Mouse (Mus musculus): ENCODE results near the gene Thoc2.
"Not testable (repeated sequence)": the region's sequence is repeated elsewhere in the genome, so short reads cannot be mapped to it uniquely, and the experiment has no call there.

Gene Thoc2

DNA sequence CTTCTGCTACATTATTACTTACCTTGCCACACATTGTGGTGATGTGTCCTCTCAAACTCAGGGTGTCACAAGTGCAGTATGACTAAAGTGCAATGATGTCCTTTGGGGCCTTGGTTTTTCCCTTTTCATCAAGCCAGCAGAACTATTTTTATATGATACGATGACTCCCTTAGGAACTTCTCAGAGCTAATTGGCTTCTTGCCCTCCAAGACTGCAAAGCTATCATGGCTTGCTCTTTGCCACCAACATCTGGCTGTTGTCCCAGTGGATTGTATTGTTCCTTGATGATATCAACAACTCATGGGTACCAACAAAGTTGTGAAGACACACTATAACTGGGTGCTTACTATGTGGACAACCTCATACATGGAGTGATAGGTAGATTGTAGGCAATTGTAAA is at the start of gene Thoc2:
Thoc2 (minus strand) TSS at position 101 of the 400 bp plus-strand sequence.
- no peak for DNase-seq (ENCODE audit: low spot score in 2 of 2)

DNA sequence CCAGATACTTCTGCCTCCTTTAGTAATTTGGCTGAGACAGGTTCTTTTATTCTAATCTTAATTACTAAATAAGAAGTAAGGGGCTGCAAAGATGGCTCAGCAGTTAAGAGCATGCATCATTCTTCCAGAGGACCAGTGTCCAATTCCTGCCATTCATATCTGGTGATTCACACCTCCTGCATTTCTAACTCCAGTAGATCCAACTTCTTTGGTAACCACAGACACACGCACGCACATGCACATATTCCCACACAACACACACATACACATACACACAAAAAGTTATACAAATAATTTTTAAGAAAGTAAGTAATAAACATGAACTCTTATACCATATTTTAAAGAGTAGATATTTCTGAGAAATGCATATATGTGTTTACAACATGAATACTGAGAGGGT is 49.6 kb upstream of the Thoc2 start:
- no peak for DNase-seq (ENCODE audit: low spot score in 2 of 2)

DNA sequence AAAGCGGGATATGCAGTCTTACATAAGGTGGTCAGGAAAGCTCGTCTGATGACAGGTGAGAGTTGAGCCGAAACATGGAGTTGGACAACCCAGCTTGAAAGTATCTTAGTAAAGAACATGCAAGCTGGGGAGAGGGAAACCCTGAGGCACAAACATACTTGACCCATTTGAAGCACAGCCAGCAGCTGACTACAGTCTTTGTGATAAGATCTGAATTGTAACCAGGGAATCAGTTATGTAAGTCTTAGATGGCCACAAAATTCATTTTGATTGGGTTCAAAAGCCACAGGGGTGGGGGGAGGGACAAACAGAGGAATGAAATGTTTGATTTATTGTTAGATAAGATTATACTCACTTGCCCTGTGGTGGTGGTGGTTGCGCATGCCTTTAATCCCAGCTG is 48.9 kb upstream of the Thoc2 start:
- DNase-seq (ENCODE audit: low spot score in 2 of 2), result no peak

DNA sequence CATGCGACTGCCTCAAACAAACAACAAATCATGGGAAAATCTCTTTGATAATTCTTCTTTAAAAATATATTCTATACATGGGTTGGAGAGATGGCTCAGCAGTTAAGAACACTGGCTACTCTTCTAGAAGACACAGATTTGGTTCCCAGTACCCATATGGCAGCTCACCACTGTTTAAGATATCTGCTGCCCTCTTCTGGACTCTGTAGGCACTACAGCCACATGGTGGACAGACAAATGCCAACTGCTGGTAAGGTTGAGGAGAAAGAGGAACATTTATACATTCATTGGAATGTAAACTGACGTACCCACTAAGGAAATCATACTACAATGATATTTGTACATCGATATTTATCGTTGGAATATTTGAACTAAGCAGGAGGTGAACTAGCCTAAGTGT is 36.7 kb upstream of the Thoc2 start:
- peak; percentile 8 to 33 for DNase-seq (ENCODE audit: low spot score in 2 of 2)

DNA sequence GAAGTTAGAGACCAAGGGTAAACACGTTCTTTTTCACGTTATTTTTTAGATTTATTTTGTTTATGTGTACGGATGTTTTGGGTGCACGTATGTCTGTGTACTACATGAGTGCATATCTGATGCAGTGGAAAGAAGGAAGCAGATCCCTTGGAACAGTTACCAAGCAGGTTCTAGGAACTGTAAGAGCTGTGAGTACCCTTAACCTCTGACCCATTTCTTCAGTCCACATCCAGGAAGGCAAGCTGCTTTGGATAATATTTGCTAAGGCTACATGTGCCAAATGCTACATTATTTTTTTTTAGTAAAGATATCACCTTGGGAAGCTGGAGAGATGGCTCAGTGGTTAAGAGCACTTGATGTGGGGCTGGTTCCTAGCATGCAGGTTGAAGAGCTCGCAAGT is 21.4 kb upstream of the Thoc2 start:
- DNase-seq (ENCODE audit: low spot score in 2 of 2), result no peak

DNA sequence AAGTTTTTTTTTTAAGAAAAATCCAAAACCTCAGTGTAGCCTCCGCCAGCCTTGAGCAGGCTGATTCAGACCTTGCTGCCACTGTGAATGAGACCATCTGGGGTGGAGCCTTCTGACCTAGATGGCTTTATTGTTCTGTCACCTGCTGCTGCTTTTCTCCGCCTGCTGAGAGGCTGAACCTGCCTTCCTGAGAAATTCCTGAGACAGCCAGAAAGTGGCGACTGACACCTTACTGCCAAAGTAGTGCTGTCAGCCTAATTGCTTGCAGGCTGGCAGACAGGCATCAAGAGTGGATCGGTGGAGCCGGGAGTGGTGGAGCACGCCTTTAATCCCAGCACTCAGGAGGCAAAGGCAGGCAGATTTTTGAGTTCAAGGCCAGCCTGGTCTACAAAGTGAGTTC is 11.3 kb upstream of the Thoc2 start:
- DNase-seq (ENCODE audit: low spot score in 2 of 2), result not testable (repeated sequence)

DNA sequence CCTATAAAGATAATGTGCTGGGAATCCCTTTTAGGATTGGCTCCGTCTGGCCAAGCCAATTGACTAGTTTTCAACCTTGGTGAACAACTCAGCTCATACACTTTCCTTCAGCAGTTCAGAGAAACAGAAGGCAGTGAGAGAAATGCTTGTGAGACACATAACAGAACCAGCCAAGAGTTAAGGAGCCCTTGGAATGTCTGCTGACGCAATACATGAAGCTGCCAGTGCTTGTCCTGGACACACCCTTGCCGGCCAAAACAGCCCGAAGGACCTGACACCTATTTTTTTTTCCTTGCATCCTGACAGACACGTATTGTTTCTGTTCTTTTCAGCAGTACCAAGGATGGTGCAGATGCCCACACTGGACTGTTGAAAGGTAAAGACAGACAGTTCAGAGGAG is 4.2 kb upstream of the Thoc2 start:
- no peak for DNase-seq (ENCODE audit: low spot score in 2 of 2)

DNA sequence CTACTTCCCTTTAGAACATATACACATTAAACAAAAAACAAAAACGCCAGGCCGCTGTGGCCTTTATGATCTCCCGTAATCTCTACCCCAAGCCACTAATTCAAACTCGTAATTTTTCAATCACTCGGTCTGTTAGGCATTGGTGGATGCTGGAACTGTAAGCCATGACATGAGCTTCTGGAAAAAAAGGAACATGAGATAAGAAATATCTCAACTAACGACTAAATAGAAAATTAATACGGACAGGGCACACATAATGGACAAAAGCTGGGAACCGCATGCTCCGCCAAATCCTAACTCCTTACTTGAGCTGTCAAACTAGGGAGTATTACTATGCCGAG is 8.4 kb downstream of the Thoc2 start:
- no peak for DNase-seq (ENCODE audit: low spot score in 2 of 2)

DNA sequence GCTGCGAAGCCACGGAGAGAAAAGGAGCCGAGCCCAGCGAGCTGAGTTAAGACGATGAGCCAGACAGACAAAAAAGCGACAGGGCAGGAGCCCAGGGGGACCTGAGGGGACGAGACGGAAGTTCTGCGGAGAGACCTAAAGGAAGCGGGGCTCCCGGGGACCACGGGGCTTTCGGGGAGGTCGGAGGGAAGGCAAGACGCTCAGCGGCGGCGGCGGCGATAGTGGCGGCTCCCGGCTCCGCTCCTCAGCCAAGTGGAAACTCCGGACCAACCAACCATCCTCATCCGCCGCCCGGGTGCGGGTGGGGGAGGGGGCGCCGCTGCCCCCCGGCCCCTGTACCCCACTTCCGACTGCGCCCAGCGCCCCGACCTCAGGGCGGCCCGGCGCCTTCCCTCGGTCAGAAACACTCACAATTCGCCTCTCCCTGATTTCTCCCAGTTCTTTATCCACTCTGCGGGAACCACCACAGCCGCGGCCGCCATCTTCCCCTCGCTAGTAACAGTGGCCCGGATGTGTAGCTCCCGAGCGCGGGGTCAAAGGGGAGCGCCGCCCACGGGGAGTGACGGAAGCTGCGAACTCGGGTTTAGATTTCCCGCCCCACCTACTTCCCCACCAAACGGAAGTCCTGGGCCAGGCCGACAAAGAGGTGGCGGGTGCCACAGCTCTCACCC is 8.9 kb downstream of the Thoc2 start:
- DNase-seq (ENCODE audit: low spot score in 2 of 2), result peak; percentile 71 to 83

DNA sequence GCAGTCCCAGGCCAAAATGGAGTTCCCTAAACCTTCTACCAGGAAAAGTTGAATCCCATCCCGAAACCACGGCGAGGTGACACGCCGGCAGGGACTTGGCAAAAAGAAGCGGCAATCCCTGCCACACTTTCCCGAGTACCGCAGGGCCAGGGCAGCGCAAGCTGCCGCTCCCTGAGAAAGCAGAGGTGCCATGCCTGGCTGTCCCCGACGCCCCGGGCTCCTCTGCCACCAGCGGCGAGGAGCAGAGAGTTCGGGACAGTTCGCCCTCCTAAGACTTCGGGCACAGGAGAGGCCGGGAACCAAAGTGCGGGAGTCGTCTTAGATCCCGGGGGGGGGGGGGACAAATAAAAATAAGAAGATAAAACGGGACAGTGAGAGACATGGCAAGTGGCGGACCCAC is 9.5 kb downstream of the Thoc2 start:
- peak in 1 of 2 experiments; percentile 5 for DNase-seq (ENCODE audit: low spot score in 2 of 2)

DNA sequence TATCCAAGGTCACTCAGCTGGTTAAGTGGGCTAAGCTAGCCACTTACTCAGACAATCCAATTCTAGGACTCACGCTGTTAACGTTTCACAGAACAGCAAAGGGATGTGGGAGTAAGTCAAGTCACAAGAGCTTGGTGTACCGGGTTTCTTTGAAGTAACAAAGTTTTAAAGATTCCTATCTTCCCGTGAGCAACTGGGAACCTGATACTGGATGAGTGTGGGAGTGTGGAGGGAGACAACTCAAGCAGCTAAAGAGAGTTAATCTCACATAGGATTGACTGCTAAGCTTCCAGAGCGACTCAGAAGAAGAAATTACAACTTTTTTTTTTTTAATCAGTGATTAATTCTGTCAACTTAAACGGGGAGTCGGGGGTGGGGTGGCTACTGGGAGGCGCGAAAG is 10.0 kb downstream of the Thoc2 start:
- no peak for DNase-seq (ENCODE audit: low spot score in 2 of 2)

DNA sequence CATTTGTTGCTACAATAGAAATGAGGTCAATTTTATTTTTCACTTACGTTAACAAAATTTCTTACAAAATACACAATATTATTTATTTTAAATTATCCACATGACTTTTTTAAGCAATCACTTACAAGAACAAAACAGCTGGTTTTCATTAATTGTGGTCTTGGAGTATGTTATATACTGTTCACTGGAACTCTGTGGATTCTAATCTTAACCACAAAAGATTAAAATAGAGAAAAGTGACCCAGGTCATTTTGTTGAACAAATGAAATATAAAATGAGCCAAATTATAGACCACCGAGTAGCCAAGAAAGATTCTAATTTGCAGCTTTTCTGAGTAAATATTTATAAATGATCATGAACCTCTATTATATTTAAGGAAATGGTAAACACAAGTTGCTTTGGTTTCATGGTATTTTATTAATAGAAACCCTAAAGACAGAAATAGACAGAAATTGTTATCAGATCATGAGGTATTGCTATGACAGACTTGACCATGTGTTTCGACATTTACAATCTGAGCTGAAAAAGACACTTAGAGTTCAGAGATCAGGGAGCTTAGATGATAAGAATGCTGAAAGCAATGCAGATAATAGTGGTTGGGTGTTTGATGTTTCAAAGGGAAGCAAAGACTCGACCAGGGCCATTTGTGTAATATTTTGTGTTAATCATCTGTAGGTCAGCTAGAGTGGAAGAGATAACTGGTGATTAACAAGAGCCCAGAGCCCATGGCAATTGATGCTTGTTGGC is 35.5 kb downstream of the Thoc2 start:
- DNase-seq (ENCODE audit: low spot score in 2 of 2), result no peak

DNA sequence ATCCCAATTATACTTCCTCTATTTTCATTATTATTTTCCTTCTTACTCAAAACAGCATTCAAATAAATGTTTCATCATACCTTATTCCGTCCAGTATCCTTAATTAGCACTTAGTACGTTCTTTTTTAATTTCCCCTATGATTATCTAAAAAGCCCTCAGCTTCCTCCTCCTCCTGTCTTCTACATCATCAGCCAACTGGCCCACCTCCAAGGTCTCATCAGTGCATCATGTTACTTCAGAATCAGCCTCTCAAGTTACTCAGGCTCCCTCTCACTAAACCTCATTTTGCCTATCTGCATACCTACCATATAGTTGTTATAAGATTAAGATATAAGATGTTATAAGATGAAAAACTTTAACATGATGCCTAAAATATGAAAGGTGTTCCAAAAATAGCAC is 43.9 kb downstream of the Thoc2 start:
- DNase-seq (ENCODE audit: low spot score in 2 of 2), result no peak

DNA sequence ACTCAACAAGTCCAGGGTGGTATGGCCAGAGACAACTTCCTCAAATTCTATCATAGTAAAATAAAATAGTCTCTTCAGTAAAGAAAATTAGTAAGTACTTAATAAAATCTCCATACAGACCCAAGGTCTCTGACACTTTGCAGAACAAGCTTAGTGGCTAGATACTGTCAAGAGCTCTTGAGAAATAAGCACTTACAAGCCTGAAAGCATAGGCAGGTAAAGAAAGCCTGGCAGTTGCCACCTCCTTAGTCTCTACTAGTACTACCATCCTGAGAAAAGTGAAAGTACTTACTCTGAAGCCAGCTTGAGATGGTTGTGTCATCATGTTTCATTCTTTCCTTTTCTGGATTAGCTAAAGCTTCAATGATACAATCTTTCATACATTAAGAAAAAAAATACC is 82.7 kb downstream of the Thoc2 start:
- no peak for DNase-seq (ENCODE audit: low spot score in 2 of 2)

DNA sequence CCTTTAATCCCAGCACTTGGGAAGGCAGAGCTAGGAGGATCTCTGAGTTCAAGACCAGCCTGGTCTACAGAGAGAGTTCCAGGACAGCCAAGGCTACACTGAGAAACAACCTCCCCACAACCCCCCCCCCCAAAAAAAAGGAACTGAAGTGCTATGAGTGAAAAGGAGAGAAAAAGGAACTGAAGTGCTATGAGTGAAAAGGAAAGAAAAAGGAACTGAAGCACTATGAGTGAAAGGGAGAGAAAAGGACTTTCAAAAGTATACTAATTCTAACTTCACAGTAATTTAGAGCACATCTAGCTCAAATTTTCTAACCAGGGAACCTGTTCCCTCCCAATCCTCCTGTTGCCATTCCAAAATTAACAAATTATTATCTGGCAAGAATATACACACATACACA is 114.9 kb downstream of the Thoc2 start:
- no peak for DNase-seq (ENCODE audit: low spot score in 2 of 2)

DNA sequence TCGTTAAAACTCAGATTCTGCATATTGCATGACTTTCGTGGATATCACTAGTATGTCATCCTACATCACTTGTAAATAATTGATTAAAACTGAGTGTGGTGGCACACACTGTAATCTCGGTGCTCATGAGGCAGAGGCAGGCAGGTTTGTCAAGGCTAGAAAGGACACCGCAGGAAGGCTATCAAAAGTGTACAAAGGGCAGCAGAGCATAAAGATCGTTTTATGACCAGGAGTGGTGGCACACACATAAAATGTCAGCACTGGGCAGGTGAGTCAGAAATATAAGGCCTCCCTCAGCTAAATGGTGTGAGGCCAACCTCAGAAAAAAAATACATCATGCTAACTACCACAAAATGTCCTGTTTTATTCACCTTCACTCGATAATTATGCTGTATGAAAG is 127.2 kb downstream of the Thoc2 start:
- DNase-seq (ENCODE audit: low spot score in 2 of 2), result no peak

Data from spleen, postnatal 14 days (tissue).